Mouse (Mus musculus) T-helper 1 cell (primary cell): ENCODE results near the gene Gm17693.
"Not testable (repeated sequence)": the region's sequence is repeated elsewhere in the genome, so short reads cannot be mapped to it uniquely, and the experiment has no call there.

ENCODE experiments used
- in situ Hi-C: fragments of 300-600 bp; cut with MboI, MseI; formaldehyde crosslinking; loops from one replicate; pipeline ENCODE4 v1.15.1; 2025; ENCODE audit warnings: high pct_unique_total_duplicates

Gm17693 gene

DNA sequence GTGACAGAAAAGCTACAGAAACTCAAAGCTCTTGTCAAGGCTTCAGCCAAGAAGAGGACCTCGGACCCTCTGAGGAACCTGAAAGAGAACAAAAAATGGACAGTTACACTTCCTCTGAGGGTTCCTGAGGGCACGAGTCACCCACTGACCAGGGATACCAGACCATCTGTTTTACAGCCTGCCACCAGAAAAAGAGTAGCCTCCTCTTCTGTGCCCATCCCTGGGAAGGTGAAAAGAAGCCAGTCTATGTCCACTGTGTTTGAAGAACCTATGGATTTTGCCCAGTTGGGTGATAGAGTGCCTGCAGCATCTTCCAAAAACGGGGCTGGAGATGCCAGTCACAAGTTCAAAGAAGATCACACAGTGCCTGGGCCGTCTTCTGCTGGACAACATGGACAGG is at the start of gene Gm17693:
Gm17693 (plus strand) TSS at position 301 of the 400 bp plus-strand sequence.
- in situ Hi-C loops = not testable (repeated sequence)
